Mouse (Mus musculus): ENCODE data around the gene Pde6g. TPM values are rescaled to one million over a fixed set of nuclear protein-coding genes. Genes with fewer than 3 reads are reported as not detected.

Gene Pde6g
- 0.27 and 0.32 TPM in 2 replicates for polyA plus RNA-seq (2016; fragmentation: Nextera tagmentation; extraction: Ambion mirVana)

DNA sequence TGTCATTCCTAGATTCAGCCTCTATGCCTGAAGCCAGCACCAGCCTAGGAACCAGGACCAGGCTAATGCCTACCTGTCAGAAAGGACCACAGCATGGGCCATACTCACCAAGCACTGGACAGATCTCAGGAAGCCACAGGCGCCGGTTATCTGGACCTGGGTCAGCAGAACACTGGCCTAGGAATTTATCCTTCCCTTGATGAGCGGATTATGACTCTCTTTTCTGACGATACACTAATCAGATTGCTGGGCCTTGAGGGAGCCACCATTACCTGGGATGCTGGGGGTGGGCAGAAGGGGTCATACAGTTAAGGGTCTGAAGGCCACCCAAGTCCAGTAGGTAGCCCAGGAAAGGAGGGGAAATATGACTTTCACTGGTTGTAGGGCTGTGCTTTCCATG, at the start of gene Pde6g:
Gene Pde6g, minus strand, starts transcription at position 195 of the 400 bp plus-strand sequence.
- Histone ChIP-seq H3K9ac (no peak within 1 kb of the TSS), H3K4me2 (replicated peaks) (no peak within 1 kb of the TSS), H3K27ac (no peak within 1 kb of the TSS; the same call in 1 of the 2 replicates), H3K9me3 (no peaks in the 10 kb centered on the region), H3K36me3 (no peaks in the 10 kb centered on the region), H3K4me3 (no peak within 1 kb of the TSS), H3K27me3 (replicated peaks) (0 out of 2 replicates have a peak, but pooled peaks cover 3% of the 10 kb centered on the region), H3K4me1 (peaks cover 12% of the 10 kb centered on the region; the same call in 1 of the 2 replicates)
- 87% methylated on average over 4 of the region's 4 CpGs for WGBS
- ATAC-seq (ENCODE audit: low FRiP score, low read depth): no peak

DNA sequence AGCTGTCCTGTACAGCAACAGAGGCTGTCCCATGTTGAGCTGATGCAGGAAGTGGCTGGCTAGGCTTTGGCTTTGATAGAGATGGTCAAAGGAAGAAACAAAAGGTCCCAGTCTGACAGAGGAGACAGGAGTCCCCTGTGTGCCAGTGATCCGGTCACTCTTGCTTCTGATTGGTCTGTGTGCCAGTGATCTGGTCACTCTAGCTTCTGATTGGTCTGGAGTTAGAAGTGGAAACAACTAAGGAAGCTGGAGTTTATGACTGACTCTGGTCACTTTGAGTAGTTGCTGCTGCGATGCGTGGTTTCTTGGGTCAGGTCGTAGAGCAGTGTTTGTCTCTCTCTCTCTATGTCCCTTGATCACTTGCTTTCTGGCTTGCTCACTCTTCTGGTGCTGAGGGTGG, 48.4 kb upstream of the Pde6g start:
- Histone ChIP-seq H3K4me3 (no peak overlapping the region), H3K27me3 (replicated peaks) (no peaks in the 10 kb centered on the region), H3K9me3 (no peaks in the 10 kb centered on the region), H3K9ac (no peak overlapping the region), H3K4me2 (replicated peaks) (no peak overlapping the region), H3K36me3 (peaks cover 27% of the 10 kb centered on the region), H3K27ac (no peak overlapping the region), H3K4me1 (no peaks in the 10 kb centered on the region)
- 87% methylated on average over 4 of the region's 4 CpGs for WGBS
- no peak for ATAC-seq (ENCODE audit: low FRiP score, low read depth)

DNA sequence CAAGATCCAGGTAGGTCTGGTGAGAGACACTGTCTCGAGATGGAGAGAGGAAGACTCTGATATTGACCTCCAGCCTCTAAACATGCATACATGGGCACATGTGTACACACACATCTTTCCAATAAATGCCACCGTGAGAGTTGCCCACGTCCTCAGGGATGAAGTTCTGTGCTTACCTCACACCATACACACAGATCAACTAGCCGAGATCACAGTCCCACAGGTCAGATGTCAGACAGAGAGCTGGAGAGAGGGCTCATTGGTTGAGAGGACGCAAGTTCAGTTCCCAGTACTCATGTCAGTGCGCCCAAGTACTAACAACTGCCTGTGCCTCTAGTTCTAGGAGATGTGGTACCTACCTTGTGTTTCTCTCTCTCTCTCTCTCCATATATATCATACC, 47.7 kb upstream of the Pde6g start:
- Histone ChIP-seq H3K4me1 (no peaks in the 10 kb centered on the region), H3K9me3 (no peaks in the 10 kb centered on the region), H3K4me3 (no peak overlapping the region), H3K9ac (no peak overlapping the region), H3K4me2 (replicated peaks) (no peak overlapping the region), H3K27me3 (replicated peaks) (no peaks in the 10 kb centered on the region), H3K27ac (no peak overlapping the region), H3K36me3 (peaks cover 34% of the 10 kb centered on the region)
- no peak for ATAC-seq (ENCODE audit: low FRiP score, low read depth)
- WGBS: 67% methylated on average over 6 of the region's 6 CpGs

- H3K9me3 ChIP-seq: no peaks in the 10 kb centered on the region
- H3K4me3 ChIP-seq: no peak overlapping the region
- 30% methylated on average over 3 of the region's 3 CpGs for WGBS
- ATAC-seq (ENCODE audit: low FRiP score, low read depth): no peak
- no peaks in the 10 kb centered on the region for H3K27me3 ChIP-seq (replicated peaks)
- no peak overlapping the region for H3K27ac ChIP-seq
- H3K4me1 ChIP-seq: no peaks in the 10 kb centered on the region
- no peak overlapping the region for H3K9ac ChIP-seq
- peaks cover 40% of the 10 kb centered on the region for H3K36me3 ChIP-seq
- no peak overlapping the region for H3K4me2 ChIP-seq (replicated peaks)
Observed at GRCm38 (mm10) chr11:120500357-120500756, 47.1 kb upstream of the Pde6g start.

DNA sequence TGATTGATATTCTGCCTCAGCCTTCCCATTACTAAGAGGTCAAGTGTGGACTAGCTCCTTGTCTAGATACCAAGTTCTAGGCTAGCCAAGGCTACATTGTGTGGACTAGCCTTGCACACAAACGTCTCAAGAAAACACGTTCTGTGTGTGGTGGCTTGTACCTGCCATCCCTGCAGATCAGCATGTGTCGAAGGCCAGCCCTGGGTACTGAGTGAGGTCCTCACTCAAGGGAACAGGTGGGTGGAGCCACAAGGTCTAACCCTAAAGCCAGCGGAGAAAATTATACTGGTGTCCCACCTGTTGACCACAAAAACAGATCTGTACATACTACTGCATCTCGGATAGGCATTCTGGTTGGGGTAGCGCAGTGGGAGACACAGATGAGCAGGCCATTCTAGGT, 46.6 kb upstream of the Pde6g start:
- no peak overlapping the region for H3K4me2 ChIP-seq (replicated peaks)
- no peaks in the 10 kb centered on the region for H3K9me3 ChIP-seq
- H3K27me3 ChIP-seq (replicated peaks): no peaks in the 10 kb centered on the region
- H3K4me3 ChIP-seq: no peak overlapping the region
- no peak overlapping the region for H3K9ac ChIP-seq
- H3K27ac ChIP-seq: no peak overlapping the region
- H3K4me1 ChIP-seq: no peaks in the 10 kb centered on the region
- peaks cover 45% of the 10 kb centered on the region for H3K36me3 ChIP-seq
- no peak for ATAC-seq (ENCODE audit: low FRiP score, low read depth)
- WGBS: 85% methylated on average over 6 of the region's 6 CpGs

- no peak overlapping the region for H3K4me2 ChIP-seq (replicated peaks)
- H3K27me3 ChIP-seq (replicated peaks): no peaks in the 10 kb centered on the region
- 88% methylated on average over 5 of the region's 5 CpGs for WGBS
- no peak overlapping the region for H3K4me3 ChIP-seq
- no peaks in the 10 kb centered on the region for H3K4me1 ChIP-seq
- no peak for ATAC-seq (ENCODE audit: low FRiP score, low read depth)
- no peak overlapping the region for H3K27ac ChIP-seq
- peaks cover 47% of the 10 kb centered on the region for H3K36me3 ChIP-seq
- H3K9ac ChIP-seq: no peak overlapping the region
- no peaks in the 10 kb centered on the region for H3K9me3 ChIP-seq
Observed at GRCm38 (mm10) chr11:120498891-120499290, 45.6 kb upstream of the Pde6g start.

DNA sequence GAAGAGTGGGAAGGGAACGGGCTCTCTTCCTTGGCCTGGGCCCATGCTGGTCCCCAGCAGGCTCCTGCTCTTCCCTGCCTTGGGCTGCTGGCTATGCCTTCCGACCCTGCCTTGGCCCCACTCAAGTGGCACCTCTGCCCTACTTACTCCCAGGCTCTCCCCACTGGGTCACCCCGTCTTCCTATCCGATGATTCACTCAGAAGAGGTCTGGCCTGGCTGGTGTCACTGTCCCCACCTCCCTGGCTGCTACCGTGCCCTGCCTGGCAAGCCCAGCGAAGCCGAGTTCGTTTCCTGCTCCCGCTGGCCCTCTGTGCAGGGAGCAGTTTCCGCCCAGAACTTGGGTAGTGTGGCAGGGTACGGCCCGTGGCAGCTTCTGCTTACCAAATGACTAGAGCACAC, 44.9 kb upstream of the Pde6g start:
- peaks cover 47% of the 10 kb centered on the region for H3K36me3 ChIP-seq

GRCm38 (mm10) chr11:120497436-120497835, 44.1 kb upstream of the Pde6g start:
- Histone ChIP-seq H3K4me3 (no peak overlapping the region), H3K27ac (no peak overlapping the region), H3K36me3 (peaks cover 47% of the 10 kb centered on the region), H3K9ac (no peak overlapping the region), H3K4me1 (peaks cover 12% of the 10 kb centered on the region), H3K27me3 (replicated peaks) (no peaks in the 10 kb centered on the region), H3K9me3 (no peaks in the 10 kb centered on the region), H3K4me2 (replicated peaks) (no peak overlapping the region)
- no peak for ATAC-seq (ENCODE audit: low FRiP score, low read depth)
- WGBS: 94% methylated on average over 3 of the region's 3 CpGs

More for the DNA sequence above, 44.9 kb upstream of the Pde6g start:
- no peaks in the 10 kb centered on the region for H3K9me3 ChIP-seq
- no peaks in the 10 kb centered on the region for H3K27me3 ChIP-seq (replicated peaks)
- 96% methylated on average over 12 of the region's 12 CpGs for WGBS
- no peak overlapping the region for H3K4me3 ChIP-seq
- no peak overlapping the region for H3K9ac ChIP-seq
- ATAC-seq (ENCODE audit: low FRiP score, low read depth): no peak
- H3K27ac ChIP-seq: no peak overlapping the region
- H3K4me1 ChIP-seq: peaks cover 4% of the 10 kb centered on the region
- no peak overlapping the region for H3K4me2 ChIP-seq (replicated peaks)

DNA sequence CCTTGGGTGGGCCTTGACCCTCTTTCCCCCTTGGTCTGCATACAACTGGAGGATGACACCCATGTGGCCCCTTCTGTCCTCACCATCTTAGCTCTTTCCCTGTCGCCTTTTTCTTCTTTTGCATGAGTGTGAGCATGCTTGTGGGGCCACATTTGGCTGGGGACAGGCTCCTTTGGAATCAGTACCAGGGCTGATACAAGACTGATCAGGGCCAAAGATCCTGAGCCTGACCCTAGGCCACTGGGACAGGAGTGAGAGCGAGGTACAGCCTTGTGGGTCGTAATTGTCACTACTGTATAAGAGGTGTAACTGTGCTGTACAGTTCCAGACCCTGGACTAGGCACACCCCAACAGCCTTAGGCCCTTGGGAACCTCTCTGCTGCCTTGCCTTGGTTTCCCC, 40.6 kb upstream of the Pde6g start:
- Histone ChIP-seq H3K36me3 (peaks cover 42% of the 10 kb centered on the region), H3K27me3 (replicated peaks) (no peaks in the 10 kb centered on the region), H3K27ac (no peak overlapping the region), H3K9me3 (no peaks in the 10 kb centered on the region), H3K4me1 (peaks cover 29% of the 10 kb centered on the region), H3K4me3 (no peak overlapping the region), H3K4me2 (replicated peaks) (peak overlapping the region; percentile 99; the same call in 1 of the 2 replicates), H3K9ac (no peak overlapping the region)
- no peak for ATAC-seq (ENCODE audit: low FRiP score, low read depth)
- WGBS: 77% methylated on average over 3 of the region's 3 CpGs

DNA sequence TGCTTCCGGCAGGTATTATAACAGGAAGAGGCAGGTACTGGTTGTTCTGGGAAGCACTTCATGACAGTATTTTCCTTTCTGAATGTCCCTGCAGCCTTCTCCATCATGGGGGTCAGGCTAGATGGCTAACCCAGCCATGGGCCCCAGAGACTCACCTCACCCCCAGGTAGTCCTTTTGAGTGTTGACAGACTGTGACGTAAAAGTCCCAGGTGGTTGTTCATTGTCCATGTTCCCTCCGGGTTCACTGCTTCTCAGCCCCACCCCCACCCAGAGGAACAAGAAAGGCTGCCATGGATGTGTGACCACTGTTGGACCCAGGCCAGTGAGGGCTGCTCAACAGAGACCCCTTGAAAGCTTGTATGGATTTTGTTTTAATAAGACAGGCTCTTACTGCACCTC, 40.1 kb upstream of the Pde6g start:
- 68% methylated on average over 3 of the region's 3 CpGs for WGBS
- H3K9ac ChIP-seq: peak overlapping the region; percentile 85
- peak overlapping the region; percentile 93 for H3K4me3 ChIP-seq
- no peaks in the 10 kb centered on the region for H3K27me3 ChIP-seq (replicated peaks)
- no peak overlapping the region for H3K27ac ChIP-seq
- peak overlapping the region; percentile 99 for H3K4me2 ChIP-seq (replicated peaks)
- peaks cover 42% of the 10 kb centered on the region for H3K36me3 ChIP-seq
- peaks cover 29% of the 10 kb centered on the region for H3K4me1 ChIP-seq
- no peak for ATAC-seq (ENCODE audit: low FRiP score, low read depth)
- no peaks in the 10 kb centered on the region for H3K9me3 ChIP-seq

DNA sequence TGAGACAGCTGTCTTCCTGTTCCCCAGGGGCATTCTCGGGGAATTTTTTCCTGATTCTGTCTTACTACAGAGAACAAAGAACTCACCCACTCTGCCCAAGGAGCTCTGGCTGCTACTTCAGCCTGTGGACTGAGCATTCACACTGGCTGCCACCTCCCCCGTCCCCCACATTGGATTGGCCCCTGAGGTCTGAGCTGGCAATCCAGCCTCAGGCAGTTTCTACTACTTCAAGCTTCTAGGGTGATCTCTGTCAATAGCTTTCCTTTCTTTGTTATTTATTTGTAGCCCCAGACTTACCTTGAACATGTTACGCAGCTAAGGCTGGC, 39.5 kb upstream of the Pde6g start:
- Histone ChIP-seq H3K4me2 (replicated peaks) (peak overlapping the region; percentile 99), H3K36me3 (peaks cover 42% of the 10 kb centered on the region)

DNA sequence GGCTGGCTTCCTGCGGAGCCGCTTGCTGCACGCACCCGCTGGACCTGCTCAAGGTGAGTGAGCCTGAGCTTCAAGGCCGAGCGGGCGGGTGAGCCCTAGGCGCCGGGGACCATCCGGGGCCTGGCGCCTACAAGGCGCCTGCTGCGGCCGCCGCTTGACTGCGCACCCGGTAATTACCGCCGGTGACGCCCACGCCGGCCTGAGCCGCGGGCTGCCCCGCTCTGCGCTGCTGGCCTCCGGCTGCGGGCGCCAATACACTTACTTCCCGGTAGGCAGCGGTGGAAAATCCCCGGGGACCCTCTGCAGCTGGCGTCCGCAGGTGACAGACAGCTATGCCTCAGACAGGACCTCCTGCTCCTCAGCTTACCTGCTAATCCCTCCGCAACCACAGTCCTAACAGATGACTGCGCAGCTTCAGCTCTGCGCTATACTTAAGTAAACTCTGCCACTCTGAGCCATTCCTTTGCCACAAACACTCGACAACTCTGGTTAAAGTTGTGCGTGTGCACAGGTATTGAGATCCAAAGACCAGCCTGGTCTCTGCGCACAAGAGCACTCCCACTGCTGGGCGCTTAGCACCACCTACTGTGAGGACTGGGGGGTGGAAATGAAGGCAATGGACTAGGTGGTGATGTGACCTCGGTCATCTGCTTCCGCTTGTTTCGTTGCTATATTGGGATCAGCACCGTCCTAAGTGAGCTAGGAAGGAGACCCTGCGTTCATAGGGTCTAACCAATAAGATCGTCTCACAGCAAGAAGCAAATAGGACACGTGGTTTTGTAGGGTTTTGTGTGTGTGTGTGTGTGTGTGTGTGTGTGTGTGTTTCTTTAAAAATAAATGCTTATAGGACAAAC, 39.0 kb upstream of the Pde6g start:
- Histone ChIP-seq H3K9ac (peak overlapping the region; percentile 85), H3K27ac (peak overlapping the region; percentile 68; the same call in 1 of the 2 replicates), H3K9me3 (no peaks in the 10 kb centered on the region), H3K4me2 (replicated peaks) (peak overlapping the region; percentile 99), H3K4me3 (peak overlapping the region; percentile 93), H3K27me3 (replicated peaks) (no peaks in the 10 kb centered on the region), H3K36me3 (peaks cover 42% of the 10 kb centered on the region), H3K4me1 (peaks cover 29% of the 10 kb centered on the region)
- ATAC-seq (ENCODE audit: low FRiP score, low read depth): peak; percentile 45
- WGBS: under 1% methylated on average over 48 of the region's 48 CpGs

More for the DNA sequence above, 39.5 kb upstream of the Pde6g start:
- peak overlapping the region; percentile 93 for H3K4me3 ChIP-seq
- ATAC-seq (ENCODE audit: low FRiP score, low read depth): no peak
- peak overlapping the region; percentile 85 for H3K9ac ChIP-seq
- no peaks in the 10 kb centered on the region for H3K9me3 ChIP-seq
- H3K27ac ChIP-seq: no peak overlapping the region
- 28% methylated on average over 3 of the region's 3 CpGs for WGBS
- H3K4me1 ChIP-seq: peaks cover 29% of the 10 kb centered on the region
- H3K27me3 ChIP-seq (replicated peaks): no peaks in the 10 kb centered on the region
